Mouse (Mus musculus) kidney, postnatal 14 days (tissue): ENCODE data around the gene Slc43a2.
A peak's percentile ranks its signal among the peaks of the same experiment; 100 is the strongest.

Source experiments
- DNase-seq: peaks from one replicate; pipeline ENCODE4 v3.0.0; 2022; ENCODE audit warnings: mixed read lengths

Slc43a2 gene

GRCm38 (mm10) chr11:75531469-75532242, at the start of gene Slc43a2:
Gene Slc43a2 (plus strand): TSS chr11:75531694.
- peak; percentile 98 for DNase-seq

GRCm38 (mm10) chr11:75486192-75486591, 45.3 kb upstream of the Slc43a2 start:
- DNase-seq, result no peak

- DNase-seq, result peak; percentile 97
These were observed 44.8 kb upstream of the Slc43a2 start, which contains the start of gene Prpf8 for GRCm38 (mm10) chr11:75486601-75487285. Gene Prpf8 (plus strand): TSS chr11:75486816.

GRCm38 (mm10) chr11:75487496-75487895, 44.0 kb upstream of the Slc43a2 start:
- DNase-seq, result no peak

GRCm38 (mm10) chr11:75494296-75495049, 37.0 kb upstream of the Slc43a2 start:
- no peak for DNase-seq

GRCm38 (mm10) chr11:75498126-75498525, 33.4 kb upstream of the Slc43a2 start:
- DNase-seq, result no peak

- DNase-seq, result no peak
These were observed 23.3 kb upstream of the Slc43a2 start for GRCm38 (mm10) chr11:75508162-75508561.

- peak; percentile 26 for DNase-seq
These were observed 22.6 kb upstream of the Slc43a2 start for GRCm38 (mm10) chr11:75508904-75509303.

- DNase-seq, result peak; percentile 94
These were observed 21.5 kb upstream of the Slc43a2 start, which contains the start of gene Rilp for GRCm38 (mm10) chr11:75509741-75510626. Gene Rilp (plus strand): TSS chr11:75510094.

GRCm38 (mm10) chr11:75510627-75510993, 20.9 kb upstream of the Slc43a2 start:
- DNase-seq, result peak; percentile 96

- peak; percentile 44 for DNase-seq
These were observed 20.3 kb upstream of the Slc43a2 start for GRCm38 (mm10) chr11:75511213-75511612.

- no peak for DNase-seq
These were observed 19.0 kb upstream of the Slc43a2 start for GRCm38 (mm10) chr11:75512301-75513018.

- DNase-seq, result peak; percentile 81
These were observed 18.2 kb upstream of the Slc43a2 start, which contains the start of gene Scarf1 for GRCm38 (mm10) chr11:75513336-75513735. Gene Scarf1 (plus strand): TSS chr11:75513540.

- no peak for DNase-seq
These were observed 16.3 kb upstream of the Slc43a2 start for GRCm38 (mm10) chr11:75515186-75515585.

- peak; percentile 42 for DNase-seq
These were observed 11.5 kb upstream of the Slc43a2 start for GRCm38 (mm10) chr11:75519834-75520633.

GRCm38 (mm10) chr11:75521609-75522008, 9.9 kb upstream of the Slc43a2 start:
- DNase-seq, result no peak

- no peak for DNase-seq
These were observed 8.7 kb upstream of the Slc43a2 start for GRCm38 (mm10) chr11:75522793-75523192.

GRCm38 (mm10) chr11:75525531-75526125, 5.9 kb upstream of the Slc43a2 start:
- no peak for DNase-seq

GRCm38 (mm10) chr11:75526943-75527342, 4.6 kb upstream of the Slc43a2 start:
- DNase-seq, result no peak

- DNase-seq, result no peak
These were observed 1.7 kb upstream of the Slc43a2 start for GRCm38 (mm10) chr11:75529771-75530170.
